Mouse (Mus musculus) lung, adult 2 months (tissue): Measurements from ENCODE around the gene Hps4.

Experiments
- CTCF ChIP-seq: fragments of 200-500 bp; IDR thresholded peaks from 2 replicates; pipeline ENCODE4 v1.5.1; 2011; ENCODE audit warnings: mild to moderate bottlenecking, low read length, control low read depth; ENCODE audit not compliant: insufficient read depth
- POLR2A ChIP-seq: fragments of 200-500 bp; IDR thresholded peaks from 2 replicates; pipeline ENCODE4 v1.6.1; 2011; ENCODE audit warnings: low read depth, mild to moderate bottlenecking, control low read depth, low read length, borderline replicate concordance; ENCODE audit errors: extremely low read depth

DNA sequence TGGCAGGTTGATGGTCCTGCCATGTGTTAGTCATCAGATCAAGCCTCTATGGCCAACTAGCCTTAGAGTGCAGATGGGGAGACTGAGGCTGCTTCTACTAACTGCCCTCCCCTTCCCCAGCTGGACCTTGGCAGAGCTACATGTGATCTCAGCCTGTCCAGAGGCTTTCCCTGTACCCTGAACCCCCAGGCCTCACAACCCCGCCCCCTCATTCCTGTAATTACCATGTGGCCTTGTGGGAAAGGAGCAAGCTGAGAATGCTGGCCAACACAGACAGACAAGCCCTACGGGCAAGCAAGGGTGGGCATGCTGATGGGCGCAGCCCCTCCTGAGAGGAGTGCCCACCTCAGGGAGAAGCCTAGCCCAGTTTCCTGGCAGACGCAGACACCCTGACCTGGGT, 48.2 kb upstream of the Hps4 start:
- TF ChIP-seq POLR2A (no peak), CTCF (no peak)
